ENCODE assay signal across 8 mouse cellular contexts in genomic region chr4:97772084-97772484, GRCm38 (mm10). TPM values are rescaled to one million over a fixed set of nuclear protein-coding genes. Genes with fewer than 3 reads are reported as not detected.
A peak's percentile ranks its signal among the peaks of the same experiment; 100 is the strongest.
DNase-seq lines count a peak whose midpoint lies in the region; ATAC-seq and TF ChIP-seq lines count a peak whose summit lies in the region.

No protein-coding gene starts in this region.

- no peak; the same call in none of the 2 replicates for TF ChIP-seq EP300 in lung, postnatal 0 days (IDR thresholded peaks at IDR 0.05)

- DNase-seq in Muller cell, postnatal 12 days (ENCODE audit: inconsistent ontology term), result peak; percentile 100
- DNase-seq in cerebellum, adult 9-10 months, result peak; percentile 98
- DNase-seq in hindbrain, embryonic 10.5 days (ENCODE audit: low spot score), result peak; percentile 98
- DNase-seq in layer of hippocampus, postnatal 10 days (ENCODE audit: low spot score in 2 of 2), result peak; percentile 92 to 95
- DNase-seq in lung, postnatal 0 days (ENCODE audit: low spot score), result peak; percentile 99
- peak; percentile 94 for DNase-seq in ovary, postnatal 10 days (ENCODE audit: low spot score)
- DNase-seq in thymus, postnatal 0 days (ENCODE audit: low spot score), result peak; percentile 96

- peak overlapping the region; percentile 62 for H3K4me3 ChIP-seq in hindbrain, embryonic 10.5 days
- H3K4me3 ChIP-seq in lung, postnatal 0 days (ENCODE audit: low read depth, low read length), result peak overlapping the region; percentile 52

- H3K27ac ChIP-seq in hindbrain, embryonic 10.5 days, result peak overlapping the region; percentile 92
- H3K27ac ChIP-seq in lung, postnatal 0 days (ENCODE audit: low read length), result peak overlapping the region; percentile 95

- peak; percentile 92 for ATAC-seq in frontal cortex, adult (ENCODE audit: low TSS enrichment)
- ATAC-seq in lung, postnatal 0 days, result peak; percentile 97

- no peaks in the 10 kb centered on the region for H3K36me3 ChIP-seq in hindbrain, embryonic 10.5 days
- H3K36me3 ChIP-seq in lung, postnatal 0 days (ENCODE audit: insufficient read depth, low read length), result no peaks in the 10 kb centered on the region

- WGBS in hindbrain, embryonic 10.5 days, result under 1% methylated on average over 25 of the region's 25 CpGs
- WGBS in lung, postnatal 0 days, result under 1% methylated on average over 24 of the region's 25 CpGs

- TF ChIP-seq CTCF in lung, postnatal 0 days (IDR thresholded peaks at IDR 0.05), result no peak

- peaks cover 36% of the 10 kb centered on the region for H3K27me3 ChIP-seq in hindbrain, embryonic 10.5 days (ENCODE audit: insufficient read depth, poor library complexity, severe bottlenecking)
- H3K27me3 ChIP-seq in lung, postnatal 0 days (replicated peaks; ENCODE audit: insufficient read depth, low read length), result no peaks in the 10 kb centered on the region

- H3K9ac ChIP-seq in lung, postnatal 0 days (replicated peaks; ENCODE audit: low read depth), result peak overlapping the region; percentile 39; the same call in 1 of the 2 replicates

- peaks cover 42% of the 10 kb centered on the region for H3K4me1 ChIP-seq in hindbrain, embryonic 10.5 days (replicated peaks)
- H3K4me1 ChIP-seq in lung, postnatal 0 days (ENCODE audit: insufficient read depth, low read depth, low read length), result no peaks in the 10 kb centered on the region; the same call in 1 of the 2 replicates

- no peaks in the 10 kb centered on the region for H3K9me3 ChIP-seq in hindbrain, embryonic 10.5 days
- H3K9me3 ChIP-seq in lung, postnatal 0 days (ENCODE audit: low read length), result no peaks in the 10 kb centered on the region

- peak overlapping the region; percentile 61 for H3K4me2 ChIP-seq in lung, postnatal 0 days (replicated peaks; ENCODE audit: low read depth, low read length)

RNA-seq across cellular contexts. Expression of gene Nfia, which starts 0.5 kb away (rescaled TPM):
- polyA plus RNA-seq in hindbrain, embryonic 10.5 days (2016; fragmentation: Nextera tagmentation; extraction: Ambion mirVana), result 10.9 and 17.5 TPM in 2 replicates
- 100 to 1,000 TPM; 118 to 135 TPM for total RNA-seq in layer of hippocampus, postnatal 10 days (2021)
- polyA plus RNA-seq in lung, postnatal 0 days (2015; fragmentation: Nextera tagmentation; extraction: Ambion mirVana), result 40.5 and 45.4 TPM in 2 replicates
- polyA plus RNA-seq in thymus, postnatal 0 days (2015; fragmentation: Nextera tagmentation; extraction: Ambion mirVana), result 16.5 and 18.7 TPM in 2 replicates

RNA-seq across cellular contexts. Expression of gene E130114P18Rik, which starts 5.8 kb away (rescaled TPM):
- polyA plus RNA-seq in hindbrain, embryonic 10.5 days (2016; fragmentation: Nextera tagmentation; extraction: Ambion mirVana), result 12.7 and 18.4 TPM in 2 replicates
- total RNA-seq in layer of hippocampus, postnatal 10 days (2021), result 10 to 100 TPM; 10.0 to 10.2 TPM
- 0.36 and 0.76 TPM in 2 replicates for polyA plus RNA-seq in lung, postnatal 0 days (2015; fragmentation: Nextera tagmentation; extraction: Ambion mirVana)
- polyA plus RNA-seq in thymus, postnatal 0 days (2015; fragmentation: Nextera tagmentation; extraction: Ambion mirVana), result 0.54 and 0.79 TPM in 2 replicates

Comparison
In these comparisons a context has a peak if more than half of its experiments do, and no peak if none do; other contexts are left out.
1. Peak in every context shown above with its lines: DNase-seq, ATAC-seq, H3K4me3 ChIP-seq and H3K27ac ChIP-seq.